Mouse (Mus musculus) heart, postnatal 0 days (tissue): ENCODE data around the gene Kirrel. TPM values are rescaled to one million over a fixed set of nuclear protein-coding genes. Genes with fewer than 3 reads are reported as not detected.

Experiments
- ATAC-seq: fragments of 200-750 bp; cut with Nextera tagmentation; 2 replicates; pipeline ENCODE4 v1.8.0; 2017; ENCODE audit warnings: low read depth, moderate number of reproducible peaks, moderate library complexity; ENCODE audit not compliant: insufficient read depth
- DNase-seq: peaks from one replicate; pipeline ENCODE4 v3.0.0-alpha.2; 2016; ENCODE audit warnings: low spot score
- H3K27ac ChIP-seq: fragments of 300-500 bp; sonication (generic); 2 replicates; pipeline ENCODE4 v1.5.1; 2014; ENCODE audit warnings: low read depth, mild to moderate bottlenecking
- H3K27me3 ChIP-seq: fragments of 300-500 bp; sonication (generic); 2 replicates; pipeline ENCODE4 v1.6.1; 2014; ENCODE audit warnings: low read length, mixed read lengths; ENCODE audit not compliant: control insufficient read depth, insufficient read depth
- H3K36me3 ChIP-seq: fragments of 300-500 bp; sonication (generic); replicated peaks from 2 replicates; pipeline ENCODE4 v1.6.1; 2014; ENCODE audit warnings: low read length, mixed read lengths; ENCODE audit not compliant: control insufficient read depth, insufficient read depth
- H3K4me1 ChIP-seq: fragments of 300-500 bp; sonication (generic); 2 replicates; pipeline ENCODE4 v1.6.1; 2014; ENCODE audit warnings: antibody characterized with exemption; ENCODE audit not compliant: control insufficient read depth, insufficient read depth
- H3K4me2 ChIP-seq: fragments of 300-500 bp; sonication (generic); 2 replicates; pipeline ENCODE4 v1.6.1; 2014; ENCODE audit warnings: low read depth, mild to moderate bottlenecking, low read length, moderate library complexity
- H3K4me3 ChIP-seq: fragments of 300-500 bp; sonication (generic); 2 replicates; pipeline ENCODE4 v1.5.1; 2014; ENCODE audit warnings: low read depth, low read length
- H3K9ac ChIP-seq: fragments of 300-500 bp; sonication (generic); replicated peaks from 2 replicates; pipeline ENCODE4 v1.6.1; 2014; ENCODE audit warnings: low read depth, low read length, mixed read lengths
- H3K9me3 ChIP-seq: fragments of 300-500 bp; sonication (generic); replicated peaks from 2 replicates; pipeline ENCODE4 v1.6.1; 2016; ENCODE audit warnings: low read length; ENCODE audit not compliant: control insufficient read depth
- CTCF ChIP-seq: IDR thresholded peaks from 2 replicates; pipeline ENCODE4 v1.5.1; 2016; ENCODE audit warnings: antibody characterized with exemption, control low read depth, low read depth
- EP300 ChIP-seq: IDR thresholded peaks from 2 replicates; pipeline ENCODE4 v1.6.1; 2016; ENCODE audit warnings: antibody characterized with exemption, low read depth
- whole genome bisulfite sequencing: fragments of 180-500 bp; shearing (Covaris S2); extraction: QIAGEN DNeasy Blood & Tissue Kit; methylation state at CpG from one replicate; pipeline ENCODE4 v1.1.7; 2014; 5-methylcytosine and 5-hydroxymethylcytosine counted together
- polyA plus RNA-seq: library from polyadenylated mRNA; unstranded; fragments of >200 nt; fragmentation: Nextera tagmentation; extraction: Ambion mirVana; gene quantifications from 2 replicates; pipeline ENCODE4 v1.2.1, GENCODE M21; 2015
- total RNA-seq: library from RNA; depleted of rRNA; stranded (reverse); fragments of >200 nt; gene quantifications from 2 replicates; pipeline ENCODE4 v1.2.3, GENCODE M21; 2014; ENCODE audit warnings: low replicate concordance

Gene Kirrel
- total and polyA plus RNA-seq, 2 experiments from 2014 or later = 3.5 to 13.9 TPM

DNA sequence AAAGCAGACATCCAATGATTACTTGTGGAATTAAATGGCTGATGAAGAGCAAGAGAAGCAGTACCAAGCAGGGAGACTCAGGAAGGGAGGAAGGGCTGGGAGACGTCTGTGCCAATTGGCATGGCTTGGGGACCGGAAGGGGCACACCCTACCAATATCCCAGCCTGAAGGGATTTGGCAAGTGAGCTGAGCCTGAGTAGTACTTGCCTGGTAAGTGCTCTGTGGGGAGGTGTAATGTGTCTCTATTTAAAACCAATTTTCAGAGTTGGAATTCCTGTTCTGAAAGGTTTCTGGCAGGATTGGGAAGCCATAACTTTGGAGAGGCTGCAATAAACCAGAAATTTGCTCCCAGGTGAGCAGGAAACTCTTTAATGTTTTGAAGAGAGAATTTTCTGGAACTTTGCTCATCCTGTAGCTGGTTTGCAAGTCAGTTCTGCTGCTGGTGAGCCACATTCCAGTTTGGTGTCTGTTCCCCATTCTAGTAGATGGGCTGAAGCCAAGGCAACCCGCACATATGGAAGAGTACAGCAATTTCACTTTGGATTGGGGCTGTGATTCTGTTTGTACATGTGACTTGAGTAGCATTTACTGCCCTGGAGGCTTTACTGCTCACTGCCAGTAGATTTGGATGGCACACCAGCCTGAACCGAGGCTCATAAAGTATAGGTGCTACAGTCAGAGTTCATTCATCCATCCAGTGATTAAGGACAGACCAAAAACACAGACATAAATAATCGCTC is 32.0 kb upstream of the Kirrel start:
- Histone ChIP-seq H3K4me2 (no peak overlapping the region), H3K9me3 (no peaks in the 10 kb centered on the region), H3K9ac (no peak overlapping the region), H3K27ac (no peak overlapping the region), H3K36me3 (no peaks in the 10 kb centered on the region), H3K27me3 (no peaks in the 10 kb centered on the region), H3K4me3 (no peak overlapping the region), H3K4me1 (no peaks in the 10 kb centered on the region)
- DNase-seq (no peak), ATAC-seq (no peak)
- TF ChIP-seq EP300 (no peak), CTCF (no peak)
- 76% methylated on average over 5 of the region's 5 CpGs for WGBS

DNA sequence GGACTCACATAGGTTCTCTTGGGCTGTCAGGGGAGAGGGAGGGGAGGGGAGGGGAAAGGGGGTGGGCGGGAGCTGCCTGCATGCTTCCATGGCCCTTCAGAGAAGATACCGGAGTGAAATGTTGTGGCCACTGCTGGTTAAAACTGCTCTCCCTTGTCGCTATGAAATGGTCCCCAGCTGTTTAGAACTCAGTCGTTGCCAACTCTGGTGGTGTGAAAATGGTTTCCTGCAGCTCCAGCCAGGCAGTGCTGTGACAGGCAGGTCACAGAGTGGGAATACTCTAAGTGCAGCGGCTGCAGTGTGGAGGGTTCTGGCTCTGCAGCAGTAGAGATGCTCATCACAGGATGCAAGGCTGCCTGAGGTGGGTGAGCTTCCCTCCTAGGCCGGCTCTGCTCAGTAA is 22.1 kb upstream of the Kirrel start:
- no peaks in the 10 kb centered on the region for H3K4me1 ChIP-seq
- H3K27ac ChIP-seq = no peak overlapping the region
- TF ChIP-seq EP300 (no peak), CTCF (no peak)
- no peaks in the 10 kb centered on the region for H3K9me3 ChIP-seq
- no peak overlapping the region for H3K9ac ChIP-seq
- no peaks in the 10 kb centered on the region for H3K27me3 ChIP-seq
- H3K36me3 ChIP-seq = no peaks in the 10 kb centered on the region
- no peak overlapping the region for H3K4me2 ChIP-seq
- ATAC-seq (no peak), DNase-seq (no peak)
- H3K4me3 ChIP-seq = no peak overlapping the region
- WGBS = 20% methylated on average over 6 of the region's 6 CpGs

DNA sequence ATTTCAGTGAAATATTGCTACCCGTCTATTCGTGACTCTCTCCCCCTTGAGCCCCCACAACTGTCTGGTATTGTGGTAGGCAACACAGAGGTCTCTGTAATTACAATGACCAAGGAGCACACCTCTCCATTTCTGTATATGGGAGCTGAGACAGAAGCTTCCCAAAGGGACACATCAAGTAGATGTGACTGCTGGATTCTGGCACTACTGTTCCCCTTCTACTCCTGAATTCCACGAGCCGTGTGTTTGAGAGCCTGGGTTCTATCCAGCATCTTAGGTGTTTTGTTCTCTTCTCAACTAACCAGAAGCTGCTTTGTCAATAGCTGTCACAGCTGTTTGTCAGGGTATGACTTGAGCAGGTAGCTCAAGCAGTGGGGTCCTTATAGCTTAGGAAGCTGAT is 20.5 kb upstream of the Kirrel start:
- 80% methylated on average over 4 of the region's 4 CpGs for WGBS

DNA sequence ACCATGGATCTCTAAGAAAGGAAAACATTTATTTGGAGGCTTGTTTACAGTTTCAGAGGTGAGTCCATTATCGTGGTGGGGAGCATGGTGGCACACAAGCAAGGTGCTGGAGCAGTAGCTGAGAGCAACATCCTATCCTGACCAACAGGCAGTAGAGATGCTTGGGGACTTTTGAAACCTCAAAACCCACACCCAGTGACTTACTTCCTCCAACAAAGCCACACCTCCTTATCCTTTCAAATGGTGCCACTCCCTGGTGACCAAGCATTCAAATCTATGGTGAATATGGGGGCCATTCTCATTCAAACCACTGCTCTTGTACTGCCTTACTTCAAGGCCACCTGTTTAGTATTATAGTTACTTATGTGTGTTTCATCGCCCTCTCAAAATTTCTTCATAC is 20.0 kb upstream of the Kirrel start:
- DNase-seq = no peak
- ATAC-seq = no peak
- Histone ChIP-seq H3K27me3 (no peaks in the 10 kb centered on the region), H3K4me3 (no peak overlapping the region), H3K27ac (no peak overlapping the region), H3K9ac (no peak overlapping the region), H3K9me3 (no peaks in the 10 kb centered on the region), H3K4me1 (0 out of 2 replicates have a peak, but pooled peaks cover 3% of the 10 kb centered on the region), H3K36me3 (no peaks in the 10 kb centered on the region), H3K4me2 (no peak overlapping the region)
- TF ChIP-seq CTCF (no peak), EP300 (no peak)
- 81% methylated on average over 2 of the region's 2 CpGs for WGBS

More for the DNA sequence above, 20.5 kb upstream of the Kirrel start:
- H3K4me2 ChIP-seq = no peak overlapping the region
- 0 out of 2 replicates have a peak, but pooled peaks cover 3% of the 10 kb centered on the region for H3K4me1 ChIP-seq
- DNase-seq (no peak), ATAC-seq (no peak)
- TF ChIP-seq CTCF (no peak), EP300 (no peak)
- no peaks in the 10 kb centered on the region for H3K36me3 ChIP-seq
- H3K4me3 ChIP-seq = no peak overlapping the region
- no peaks in the 10 kb centered on the region for H3K9me3 ChIP-seq
- H3K27me3 ChIP-seq = no peaks in the 10 kb centered on the region
- H3K9ac ChIP-seq = no peak overlapping the region
- H3K27ac ChIP-seq = no peak overlapping the region

DNA sequence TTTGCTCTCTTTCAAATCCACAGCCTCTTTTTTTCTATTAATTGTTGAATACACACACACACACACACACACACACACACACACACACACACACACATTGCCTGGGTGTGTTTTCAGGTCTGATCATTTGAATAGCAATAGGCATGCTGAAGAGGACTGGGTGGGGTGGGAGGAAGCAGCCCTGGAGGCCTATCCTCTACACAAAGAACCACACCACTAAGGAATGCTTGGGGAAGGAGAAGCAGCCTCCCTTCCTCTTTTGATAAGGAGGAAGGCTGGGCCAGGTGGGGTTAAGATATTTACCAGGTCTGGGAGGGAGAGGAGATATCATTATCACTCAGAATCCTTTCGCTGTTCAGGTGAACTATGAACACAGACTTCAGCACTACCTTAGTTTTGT is 19.2 kb upstream of the Kirrel start:
- no peak overlapping the region for H3K4me3 ChIP-seq
- no peaks in the 10 kb centered on the region for H3K9me3 ChIP-seq
- H3K27ac ChIP-seq = no peak overlapping the region
- no peak for ATAC-seq
- DNase-seq = no peak
- no peak overlapping the region for H3K9ac ChIP-seq
- WGBS = 38% methylated on average over 1 of the region's 1 CpGs
- no peaks in the 10 kb centered on the region for H3K27me3 ChIP-seq
- 0 out of 2 replicates have a peak, but pooled peaks cover 3% of the 10 kb centered on the region for H3K4me1 ChIP-seq
- H3K4me2 ChIP-seq = no peak overlapping the region
- TF ChIP-seq EP300 = no peak
- no peak for TF ChIP-seq CTCF
- H3K36me3 ChIP-seq = no peaks in the 10 kb centered on the region

DNA sequence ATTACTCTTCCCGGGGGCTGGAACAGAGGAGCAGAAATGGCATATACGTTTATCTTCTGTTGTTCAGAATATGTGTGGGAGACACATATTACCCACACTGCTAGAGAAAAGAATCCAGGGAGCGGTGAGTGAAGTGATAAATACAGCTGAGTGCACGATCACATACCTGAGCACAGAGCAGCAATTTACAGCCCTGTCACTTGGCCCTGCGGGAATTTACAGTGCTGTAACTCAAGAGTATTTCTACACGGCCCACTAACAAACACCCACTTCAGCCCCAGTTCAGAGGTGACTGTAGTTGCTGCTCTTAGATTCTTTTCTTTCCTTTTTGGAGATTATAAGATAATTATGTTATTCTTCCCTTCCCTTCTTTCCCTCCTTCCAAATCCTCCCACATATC is 18.8 kb upstream of the Kirrel start:
- no peak overlapping the region for H3K4me2 ChIP-seq
- H3K27ac ChIP-seq = no peak overlapping the region
- WGBS = 37% methylated on average over 6 of the region's 6 CpGs
- no peak overlapping the region for H3K4me3 ChIP-seq
- TF ChIP-seq CTCF = no peak
- no peak for TF ChIP-seq EP300
- H3K9ac ChIP-seq = no peak overlapping the region
- no peaks in the 10 kb centered on the region for H3K9me3 ChIP-seq
- no peaks in the 10 kb centered on the region for H3K36me3 ChIP-seq
- 0 out of 2 replicates have a peak, but pooled peaks cover 3% of the 10 kb centered on the region for H3K4me1 ChIP-seq
- no peaks in the 10 kb centered on the region for H3K27me3 ChIP-seq
- DNase-seq = no peak
- ATAC-seq = no peak
